Mouse (Mus musculus): Measurements from ENCODE around the gene Usp32. TPM values are rescaled to one million over a fixed set of nuclear protein-coding genes. Genes with fewer than 3 reads are reported as not detected.

Gene Usp32
- polyA plus RNA-seq, 1 experiment = 2.8 TPM

DNA sequence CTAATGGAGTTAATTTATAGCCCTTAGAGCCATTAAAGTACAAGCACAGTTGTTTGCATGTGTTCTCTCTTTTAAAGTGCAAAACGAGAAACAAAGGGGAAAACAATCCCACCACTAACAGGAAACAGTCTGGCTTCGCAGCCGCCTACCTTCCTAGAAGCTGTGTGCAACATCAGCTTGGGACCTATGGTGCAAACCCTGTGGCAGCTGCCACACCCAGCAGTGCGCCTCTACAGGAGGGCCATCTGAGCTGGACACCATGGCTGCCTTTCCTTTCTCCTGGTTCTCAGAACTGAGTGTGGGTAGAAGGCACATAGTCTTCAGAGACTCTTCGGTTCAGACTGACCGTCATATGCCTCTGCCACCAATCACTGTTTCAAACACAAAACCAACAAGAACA is 154.5 kb downstream of the Usp32 start:
- Histone ChIP-seq H3K4me1 (ENCODE audit: control insufficient read depth, insufficient read depth, insufficient read length, low read length) (peaks cover 4% of the 10 kb centered on the region; the same call in 1 of the 2 replicates), H3K27me3 (ENCODE audit: control insufficient read depth, insufficient read depth, low read length) (no peaks in the 10 kb centered on the region), H3K36me3 (ENCODE audit: control insufficient read depth, insufficient read depth, low read length) (peaks cover 25% of the 10 kb centered on the region), H3K27ac (ENCODE audit: insufficient read depth, low read depth, low read length) (no peak overlapping the region), H3K4me3 (ENCODE audit: low read depth, low read length) (no peak overlapping the region)
- no peak for TF ChIP-seq POLR2A (IDR thresholded peaks at IDR 0.05; ENCODE audit: low read depth, low read length)
- no peak for TF ChIP-seq CTCF (IDR thresholded peaks at IDR 0.05; ENCODE audit: extremely low read depth, insufficient read length, insufficient replicate concordance, low read depth, low read length)
- 92% methylated on average over 6 of the region's 6 CpGs for WGBS

- 35% methylated on average over 2 of the region's 2 CpGs for WGBS
- H3K27ac ChIP-seq (ENCODE audit: insufficient read depth, low read depth, low read length) = peak overlapping the region; percentile 10
These were observed 159.3 kb downstream of the Usp32 start for GRCm38 (mm10) chr11:84980697-84981096.

DNA sequence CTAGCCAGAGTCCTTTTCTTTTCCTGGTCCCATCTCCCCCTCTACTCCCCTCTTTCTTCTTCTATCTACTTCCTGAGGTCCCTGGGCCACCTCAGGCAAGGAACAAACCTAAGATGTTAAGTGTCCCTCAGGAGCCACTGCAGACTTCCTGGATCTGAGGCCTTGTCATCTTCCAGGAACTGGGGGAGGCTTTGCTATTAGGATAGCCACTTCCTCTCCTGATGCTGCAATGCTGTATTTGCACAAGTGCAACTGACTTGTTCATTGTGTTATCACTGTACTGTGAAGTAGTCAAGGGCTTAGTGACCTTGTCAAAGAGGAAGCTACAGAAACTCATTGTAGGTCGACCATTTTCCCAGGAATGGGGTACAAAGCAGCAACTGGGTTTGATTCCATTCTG is 160.6 kb downstream of the Usp32 start:
- TF ChIP-seq POLR2A (IDR thresholded peaks at IDR 0.05; ENCODE audit: low read depth, low read length) (no peak), CTCF (IDR thresholded peaks at IDR 0.05; ENCODE audit: extremely low read depth, insufficient read length, insufficient replicate concordance, low read depth, low read length) (no peak)
- Histone ChIP-seq H3K27me3 (ENCODE audit: control insufficient read depth, insufficient read depth, low read length) (no peaks in the 10 kb centered on the region), H3K27ac (ENCODE audit: insufficient read depth, low read depth, low read length) (peak overlapping the region; percentile 77), H3K4me3 (ENCODE audit: low read depth, low read length) (no peak overlapping the region), H3K36me3 (ENCODE audit: control insufficient read depth, insufficient read depth, low read length) (no peaks in the 10 kb centered on the region; the same call in none of the 2 replicates), H3K4me1 (ENCODE audit: control insufficient read depth, insufficient read depth, insufficient read length, low read length) (peaks cover 22% of the 10 kb centered on the region; the same call in 1 of the 2 replicates)
- 18% methylated on average over 1 of the region's 1 CpGs for WGBS

More at GRCm38 (mm10) chr11:84980697-84981096, 159.3 kb downstream of the Usp32 start:
- Histone ChIP-seq H3K4me1 (ENCODE audit: control insufficient read depth, insufficient read depth, insufficient read length, low read length) (peaks cover 16% of the 10 kb centered on the region; the same call in 1 of the 2 replicates), H3K36me3 (ENCODE audit: control insufficient read depth, insufficient read depth, low read length) (peaks cover 5% of the 10 kb centered on the region), H3K27me3 (ENCODE audit: control insufficient read depth, insufficient read depth, low read length) (no peaks in the 10 kb centered on the region), H3K4me3 (ENCODE audit: low read depth, low read length) (no peak overlapping the region)
- TF ChIP-seq POLR2A (IDR thresholded peaks at IDR 0.05; ENCODE audit: low read depth, low read length) (no peak), CTCF (IDR thresholded peaks at IDR 0.05; ENCODE audit: extremely low read depth, insufficient read length, insufficient replicate concordance, low read depth, low read length) (no peak)

- Histone ChIP-seq H3K36me3 (ENCODE audit: control insufficient read depth, insufficient read depth, low read length) (no peaks in the 10 kb centered on the region), H3K27ac (ENCODE audit: insufficient read depth, low read depth, low read length) (no peak overlapping the region), H3K4me1 (ENCODE audit: control insufficient read depth, insufficient read depth, insufficient read length, low read length) (peaks cover 33% of the 10 kb centered on the region; the same call in 1 of the 2 replicates), H3K4me3 (ENCODE audit: low read depth, low read length) (no peak overlapping the region), H3K27me3 (ENCODE audit: control insufficient read depth, insufficient read depth, low read length) (no peaks in the 10 kb centered on the region)
- WGBS = 66% methylated on average over 2 of the region's 2 CpGs
- peak; percentile 68; the same call in 1 of the 2 replicates for TF ChIP-seq CTCF (IDR thresholded peaks at IDR 0.05; ENCODE audit: extremely low read depth, insufficient read length, insufficient replicate concordance, low read depth, low read length)
- no peak for TF ChIP-seq POLR2A (IDR thresholded peaks at IDR 0.05; ENCODE audit: low read depth, low read length)
These were observed 161.8 kb downstream of the Usp32 start for GRCm38 (mm10) chr11:84978113-84978512.

GRCm38 (mm10) chr11:84977385-84977952 is 162.5 kb downstream of the Usp32 start:
- no peak for TF ChIP-seq POLR2A (IDR thresholded peaks at IDR 0.05; ENCODE audit: low read depth, low read length)
- no peak for TF ChIP-seq CTCF (IDR thresholded peaks at IDR 0.05; ENCODE audit: extremely low read depth, insufficient read length, insufficient replicate concordance, low read depth, low read length)
- Histone ChIP-seq H3K36me3 (ENCODE audit: control insufficient read depth, insufficient read depth, low read length) (no peaks in the 10 kb centered on the region), H3K27me3 (ENCODE audit: control insufficient read depth, insufficient read depth, low read length) (no peaks in the 10 kb centered on the region)

DNA sequence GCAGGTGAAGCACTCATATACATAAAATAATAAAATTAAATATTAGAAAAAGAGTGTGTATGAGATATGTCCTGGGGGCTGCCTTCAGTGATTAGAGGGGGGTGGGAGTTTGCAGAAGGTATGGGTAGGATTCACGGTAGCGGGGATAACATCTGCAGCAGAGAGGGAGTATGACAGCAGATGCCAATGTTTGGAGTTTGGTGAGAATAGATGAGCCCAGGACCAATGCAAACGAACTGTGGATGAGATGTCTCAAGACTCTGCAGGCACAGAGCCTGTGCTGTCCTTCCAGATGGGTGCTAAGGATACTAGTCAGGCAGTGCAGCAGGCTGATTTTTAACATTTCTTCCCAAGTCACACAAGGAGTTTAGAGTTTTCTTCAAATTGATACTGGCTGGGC is 163.3 kb downstream of the Usp32 start:
- H3K4me1 ChIP-seq (ENCODE audit: control insufficient read depth, insufficient read depth, insufficient read length, low read length) = peaks cover 42% of the 10 kb centered on the region
- H3K27me3 ChIP-seq (ENCODE audit: control insufficient read depth, insufficient read depth, low read length) = no peaks in the 10 kb centered on the region
- WGBS = 89% methylated on average over 3 of the region's 3 CpGs
- no peak overlapping the region for H3K27ac ChIP-seq (ENCODE audit: insufficient read depth, low read depth, low read length)
- H3K36me3 ChIP-seq (ENCODE audit: control insufficient read depth, insufficient read depth, low read length) = no peaks in the 10 kb centered on the region
- no peak for TF ChIP-seq POLR2A (IDR thresholded peaks at IDR 0.05; ENCODE audit: low read depth, low read length)
- TF ChIP-seq CTCF (IDR thresholded peaks at IDR 0.05; ENCODE audit: extremely low read depth, insufficient read length, insufficient replicate concordance, low read depth, low read length) = no peak
- H3K4me3 ChIP-seq (ENCODE audit: low read depth, low read length) = no peak overlapping the region

More at GRCm38 (mm10) chr11:84977385-84977952, 162.5 kb downstream of the Usp32 start:
- WGBS = 64% methylated on average over 3 of the region's 3 CpGs
- Histone ChIP-seq H3K27ac (ENCODE audit: insufficient read depth, low read depth, low read length) (no peak overlapping the region), H3K4me3 (ENCODE audit: low read depth, low read length) (no peak overlapping the region), H3K4me1 (ENCODE audit: control insufficient read depth, insufficient read depth, insufficient read length, low read length) (peaks cover 38% of the 10 kb centered on the region)

DNA sequence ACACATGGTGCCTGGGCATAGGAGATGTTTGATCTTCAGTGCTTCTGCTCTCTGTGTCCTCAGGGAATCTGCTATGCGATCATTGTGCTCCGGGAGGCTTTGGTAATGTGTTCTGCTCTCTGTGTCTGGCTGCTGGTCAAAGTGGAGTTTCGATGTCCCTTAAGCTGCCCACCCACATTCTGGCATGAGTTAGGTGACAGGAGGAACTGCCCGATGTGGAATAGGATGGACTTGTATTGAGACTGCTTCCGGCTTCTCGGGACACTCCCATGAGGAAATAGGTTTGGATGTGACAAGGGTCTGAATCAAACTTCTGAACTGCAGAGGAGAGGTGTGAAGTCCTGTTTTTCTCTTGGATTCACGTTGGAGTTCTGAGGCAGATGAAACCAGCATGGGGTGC is 165.4 kb downstream of the Usp32 start:
- peak overlapping the region; percentile 46; the same call in 1 of the 2 replicates for H3K27ac ChIP-seq (ENCODE audit: insufficient read depth, low read depth, low read length)
- peaks cover 36% of the 10 kb centered on the region for H3K4me1 ChIP-seq (ENCODE audit: control insufficient read depth, insufficient read depth, insufficient read length, low read length)
- no peaks in the 10 kb centered on the region for H3K27me3 ChIP-seq (ENCODE audit: control insufficient read depth, insufficient read depth, low read length)
- H3K4me3 ChIP-seq (ENCODE audit: low read depth, low read length) = no peak overlapping the region
- 17% methylated on average over 7 of the region's 7 CpGs for WGBS
- H3K36me3 ChIP-seq (ENCODE audit: control insufficient read depth, insufficient read depth, low read length) = no peaks in the 10 kb centered on the region
- TF ChIP-seq POLR2A (IDR thresholded peaks at IDR 0.05; ENCODE audit: low read depth, low read length) (no peak), CTCF (IDR thresholded peaks at IDR 0.05; ENCODE audit: extremely low read depth, insufficient read length, insufficient replicate concordance, low read depth, low read length) (no peak)

Data from small intestine, adult 2 months (tissue).